Mouse (Mus musculus): ENCODE data around the gene Prkn. TPM values are rescaled to one million over a fixed set of nuclear protein-coding genes. Genes with fewer than 3 reads are reported as not detected.

Prkn gene
- polyA plus RNA-seq, 1 experiment from 2014 or later: 1.7 TPM

- 80% methylated on average over 8 of the region's 8 CpGs for WGBS (ENCODE audit: insufficient replicate concordance)
- no peaks in the 10 kb centered on the region for H3K9me3 ChIP-seq (replicated peaks; ENCODE audit: control insufficient read depth, low read length)
- ATAC-seq (replicated peaks; ENCODE audit: insufficient number of reproducible peaks, low FRiP score, low TSS enrichment): no peak
- no peaks in the 10 kb centered on the region for H3K4me1 ChIP-seq (ENCODE audit: control insufficient read depth, insufficient read depth, low read length)
- no peaks in the 10 kb centered on the region for H3K27me3 ChIP-seq (ENCODE audit: control insufficient read depth, insufficient read depth, low read length)
- H3K36me3 ChIP-seq (ENCODE audit: control insufficient read depth, insufficient read depth, low read length): no peaks in the 10 kb centered on the region
- H3K27ac ChIP-seq (ENCODE audit: low read depth, low read length): no peak overlapping the region
- no peak overlapping the region for H3K4me3 ChIP-seq (ENCODE audit: low read depth, low read length)
- H3K4me2 ChIP-seq: no peak overlapping the region
- no peak overlapping the region for H3K9ac ChIP-seq (ENCODE audit: low read depth, low read length)
Observed at GRCm38 (mm10) chr17:11383364-11383962, 543.3 kb downstream of the Prkn start.

GRCm38 (mm10) chr17:11385246-11385645 is 545.1 kb downstream of the Prkn start:
- no peak overlapping the region for H3K4me3 ChIP-seq (ENCODE audit: low read depth, low read length)
- no peak overlapping the region for H3K4me2 ChIP-seq
- no peaks in the 10 kb centered on the region for H3K4me1 ChIP-seq (ENCODE audit: control insufficient read depth, insufficient read depth, low read length)
- H3K9ac ChIP-seq (ENCODE audit: low read depth, low read length): no peak overlapping the region
- no peaks in the 10 kb centered on the region for H3K27me3 ChIP-seq (ENCODE audit: control insufficient read depth, insufficient read depth, low read length)
- WGBS (ENCODE audit: insufficient replicate concordance): 82% methylated on average over 4 of the region's 4 CpGs
- no peak for ATAC-seq (replicated peaks; ENCODE audit: insufficient number of reproducible peaks, low FRiP score, low TSS enrichment)
- no peak overlapping the region for H3K27ac ChIP-seq (ENCODE audit: low read depth, low read length)
- H3K36me3 ChIP-seq (ENCODE audit: control insufficient read depth, insufficient read depth, low read length): no peaks in the 10 kb centered on the region
- no peaks in the 10 kb centered on the region for H3K9me3 ChIP-seq (replicated peaks; ENCODE audit: control insufficient read depth, low read length)

- no peaks in the 10 kb centered on the region for H3K27me3 ChIP-seq (ENCODE audit: control insufficient read depth, insufficient read depth, low read length)
- no peak overlapping the region for H3K27ac ChIP-seq (ENCODE audit: low read depth, low read length)
- no peak for ATAC-seq (replicated peaks; ENCODE audit: insufficient number of reproducible peaks, low FRiP score, low TSS enrichment)
- H3K4me2 ChIP-seq: no peak overlapping the region
- H3K9ac ChIP-seq (ENCODE audit: low read depth, low read length): no peak overlapping the region
- H3K9me3 ChIP-seq (replicated peaks; ENCODE audit: control insufficient read depth, low read length): no peaks in the 10 kb centered on the region; the same call in 1 of the 2 replicates
- no peaks in the 10 kb centered on the region for H3K4me1 ChIP-seq (ENCODE audit: control insufficient read depth, insufficient read depth, low read length)
- no peaks in the 10 kb centered on the region for H3K36me3 ChIP-seq (ENCODE audit: control insufficient read depth, insufficient read depth, low read length)
- no peak overlapping the region for H3K4me3 ChIP-seq (ENCODE audit: low read depth, low read length)
- 72% methylated on average over 11 of the region's 11 CpGs for WGBS (ENCODE audit: insufficient replicate concordance)
Observed at GRCm38 (mm10) chr17:11392622-11393294, 552.6 kb downstream of the Prkn start.

- Histone ChIP-seq H3K4me2 (no peak overlapping the region), H3K9me3 (replicated peaks; ENCODE audit: control insufficient read depth, low read length) (no peaks in the 10 kb centered on the region; the same call in 1 of the 2 replicates), H3K9ac (ENCODE audit: low read depth, low read length) (no peak overlapping the region), H3K4me3 (ENCODE audit: low read depth, low read length) (no peak overlapping the region), H3K4me1 (ENCODE audit: control insufficient read depth, insufficient read depth, low read length) (no peaks in the 10 kb centered on the region), H3K27ac (ENCODE audit: low read depth, low read length) (no peak overlapping the region), H3K36me3 (ENCODE audit: control insufficient read depth, insufficient read depth, low read length) (no peaks in the 10 kb centered on the region), H3K27me3 (ENCODE audit: control insufficient read depth, insufficient read depth, low read length) (no peaks in the 10 kb centered on the region)
- ATAC-seq (replicated peaks; ENCODE audit: insufficient number of reproducible peaks, low FRiP score, low TSS enrichment): no peak
- WGBS (ENCODE audit: insufficient replicate concordance): 60% methylated on average over 6 of the region's 6 CpGs
Observed at GRCm38 (mm10) chr17:11394607-11395006, 554.4 kb downstream of the Prkn start.

GRCm38 (mm10) chr17:11397678-11398077 is 557.5 kb downstream of the Prkn start:
- Histone ChIP-seq H3K9me3 (replicated peaks; ENCODE audit: control insufficient read depth, low read length) (no peaks in the 10 kb centered on the region), H3K4me1 (ENCODE audit: control insufficient read depth, insufficient read depth, low read length) (no peaks in the 10 kb centered on the region), H3K27me3 (ENCODE audit: control insufficient read depth, insufficient read depth, low read length) (no peaks in the 10 kb centered on the region), H3K27ac (ENCODE audit: low read depth, low read length) (no peak overlapping the region), H3K9ac (ENCODE audit: low read depth, low read length) (no peak overlapping the region), H3K4me3 (ENCODE audit: low read depth, low read length) (no peak overlapping the region), H3K4me2 (no peak overlapping the region), H3K36me3 (ENCODE audit: control insufficient read depth, insufficient read depth, low read length) (no peaks in the 10 kb centered on the region)
- 85% methylated on average over 4 of the region's 4 CpGs for WGBS (ENCODE audit: insufficient replicate concordance)
- ATAC-seq (replicated peaks; ENCODE audit: insufficient number of reproducible peaks, low FRiP score, low TSS enrichment): no peak

GRCm38 (mm10) chr17:11402225-11402875 is 562.2 kb downstream of the Prkn start:
- H3K4me2 ChIP-seq: no peak overlapping the region
- H3K36me3 ChIP-seq (ENCODE audit: control insufficient read depth, insufficient read depth, low read length): no peaks in the 10 kb centered on the region
- no peaks in the 10 kb centered on the region for H3K9me3 ChIP-seq (replicated peaks; ENCODE audit: control insufficient read depth, low read length)
- whole genome bisulfite sequencing (ENCODE audit: insufficient replicate concordance): 77% methylated on average over 2 of the region's 2 CpGs
- H3K9ac ChIP-seq (ENCODE audit: low read depth, low read length): no peak overlapping the region
- H3K4me1 ChIP-seq (ENCODE audit: control insufficient read depth, insufficient read depth, low read length): no peaks in the 10 kb centered on the region
- no peak overlapping the region for H3K4me3 ChIP-seq (ENCODE audit: low read depth, low read length)
- H3K27ac ChIP-seq (ENCODE audit: low read depth, low read length): no peak overlapping the region
- no peak for ATAC-seq (replicated peaks; ENCODE audit: insufficient number of reproducible peaks, low FRiP score, low TSS enrichment)
- H3K27me3 ChIP-seq (ENCODE audit: control insufficient read depth, insufficient read depth, low read length): no peaks in the 10 kb centered on the region

GRCm38 (mm10) chr17:11411414-11411813 is 571.2 kb downstream of the Prkn start:
- Histone ChIP-seq H3K4me1 (ENCODE audit: control insufficient read depth, insufficient read depth, low read length) (no peaks in the 10 kb centered on the region), H3K4me3 (ENCODE audit: low read depth, low read length) (no peak overlapping the region), H3K9ac (ENCODE audit: low read depth, low read length) (no peak overlapping the region), H3K36me3 (ENCODE audit: control insufficient read depth, insufficient read depth, low read length) (no peaks in the 10 kb centered on the region), H3K4me2 (no peak overlapping the region), H3K27ac (ENCODE audit: low read depth, low read length) (no peak overlapping the region), H3K9me3 (replicated peaks; ENCODE audit: control insufficient read depth, low read length) (no peaks in the 10 kb centered on the region), H3K27me3 (ENCODE audit: control insufficient read depth, insufficient read depth, low read length) (no peaks in the 10 kb centered on the region)
- WGBS (ENCODE audit: insufficient replicate concordance): 18% methylated on average over 10 of the region's 10 CpGs
- no peak for ATAC-seq (replicated peaks; ENCODE audit: insufficient number of reproducible peaks, low FRiP score, low TSS enrichment)

- Histone ChIP-seq H3K9me3 (replicated peaks; ENCODE audit: control insufficient read depth, low read length) (no peaks in the 10 kb centered on the region), H3K4me2 (no peak overlapping the region), H3K9ac (ENCODE audit: low read depth, low read length) (no peak overlapping the region), H3K36me3 (ENCODE audit: control insufficient read depth, insufficient read depth, low read length) (no peaks in the 10 kb centered on the region), H3K4me1 (ENCODE audit: control insufficient read depth, insufficient read depth, low read length) (no peaks in the 10 kb centered on the region), H3K4me3 (ENCODE audit: low read depth, low read length) (no peak overlapping the region), H3K27ac (ENCODE audit: low read depth, low read length) (no peak overlapping the region), H3K27me3 (ENCODE audit: control insufficient read depth, insufficient read depth, low read length) (no peaks in the 10 kb centered on the region)
- ATAC-seq (replicated peaks; ENCODE audit: insufficient number of reproducible peaks, low FRiP score, low TSS enrichment): no peak
- 62% methylated on average over 5 of the region's 5 CpGs for WGBS (ENCODE audit: insufficient replicate concordance)
Observed at GRCm38 (mm10) chr17:11413688-11414087, 573.5 kb downstream of the Prkn start.

All from heart, embryonic 11.5 days (tissue).